Mouse (Mus musculus) forebrain, embryonic 15.5 days (tissue): ENCODE results near the gene Lfng. TPM values are rescaled to one million over a fixed set of nuclear protein-coding genes. Genes with fewer than 3 reads are reported as not detected.

Experiments used
- ATAC-seq: fragments of 200-750 bp; cut with Nextera tagmentation; replicated peaks from 2 replicates; pipeline ENCODE4 v1.8.0; 2017; ENCODE audit warnings: mild to moderate bottlenecking, moderate TSS enrichment, moderate library complexity
- H3K27ac ChIP-seq: fragments of 300-500 bp; sonication (generic); replicated peaks from 2 replicates; pipeline ENCODE4 v1.5.1; 2015; ENCODE audit warnings: mild to moderate bottlenecking, inconsistent platforms
- H3K27me3 ChIP-seq: fragments of 300-500 bp; sonication (generic); 2 replicates; pipeline ENCODE4 v1.6.1; 2015; ENCODE audit warnings: inconsistent platforms
- H3K36me3 ChIP-seq: fragments of 300-500 bp; sonication (generic); 2 replicates; pipeline ENCODE4 v1.6.1; 2015; ENCODE audit warnings: mild to moderate bottlenecking, inconsistent platforms
- H3K4me1 ChIP-seq: fragments of 300-500 bp; sonication (generic); 2 replicates; pipeline ENCODE4 v1.6.1; 2015; ENCODE audit warnings: inconsistent platforms
- H3K4me2 ChIP-seq: fragments of 300-500 bp; sonication (generic); replicated peaks from 2 replicates; pipeline ENCODE4 v1.6.1; 2015; ENCODE audit warnings: mild to moderate bottlenecking, inconsistent platforms
- H3K4me3 ChIP-seq: fragments of 300-500 bp; sonication (generic); 2 replicates; pipeline ENCODE4 v1.5.1; 2015; ENCODE audit warnings: mild to moderate bottlenecking, inconsistent platforms
- H3K9ac ChIP-seq: fragments of 300-500 bp; sonication (generic); replicated peaks from 2 replicates; pipeline ENCODE4 v1.6.1; 2015; ENCODE audit warnings: mild to moderate bottlenecking, inconsistent platforms
- H3K9me3 ChIP-seq: fragments of 300-500 bp; sonication (generic); 2 replicates; pipeline ENCODE4 v1.6.1; 2016; ENCODE audit warnings: inconsistent platforms
- WGBS: fragments of 180-500 bp; shearing (Covaris S2); methylation state at CpG from one replicate; pipeline ENCODE4 v1.1.7; 2015; ENCODE audit warnings: mixed read lengths; 5-methylcytosine and 5-hydroxymethylcytosine counted together
- polyA plus RNA-seq: library from polyadenylated mRNA; unstranded; fragments of >200 nt; fragmentation: Nextera tagmentation; extraction: Ambion mirVana; gene quantifications from 2 replicates; pipeline ENCODE4 v1.2.1, GENCODE M21; 2015

The Lfng gene
- polyA plus RNA-seq, 1 experiment from 2014 or later, result 28.8 TPM

DNA sequence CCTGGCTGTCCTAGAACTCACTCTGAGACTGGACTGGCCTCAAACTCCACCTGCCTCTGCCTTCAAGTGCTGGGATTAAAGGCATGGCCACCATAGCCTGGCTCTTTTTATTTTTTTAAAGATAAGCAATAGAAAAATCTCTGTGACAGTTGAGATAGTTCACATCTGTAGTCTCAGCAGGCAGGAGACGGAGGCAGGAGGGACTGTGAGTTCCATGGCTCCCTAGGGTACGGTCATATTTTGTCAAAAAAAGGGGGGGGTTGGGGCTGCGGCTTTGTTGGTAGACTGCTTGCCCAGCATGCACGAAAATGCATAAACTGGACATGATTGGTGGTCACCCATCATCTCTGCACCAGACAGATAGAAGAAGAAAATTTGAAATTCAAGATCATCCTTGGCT is 35.9 kb upstream of the Lfng start:
- no peak for ATAC-seq
- Histone ChIP-seq H3K9me3 (no peaks in the 10 kb centered on the region), H3K27me3 (no peaks in the 10 kb centered on the region), H3K4me1 (peaks cover 6% of the 10 kb centered on the region; the same call in 1 of the 2 replicates), H3K36me3 (no peaks in the 10 kb centered on the region), H3K4me2 (no peak overlapping the region), H3K9ac (no peak overlapping the region), H3K4me3 (no peak overlapping the region), H3K27ac (no peak overlapping the region)
- 82% methylated on average over 4 of the region's 4 CpGs for WGBS

- H3K27ac ChIP-seq, result no peak overlapping the region
- no peak overlapping the region for H3K9ac ChIP-seq
- H3K36me3 ChIP-seq, result no peaks in the 10 kb centered on the region
- WGBS, result 61% methylated on average over 10 of the region's 10 CpGs
- no peaks in the 10 kb centered on the region for H3K9me3 ChIP-seq
- no peak overlapping the region for H3K4me3 ChIP-seq
- no peak for ATAC-seq
- H3K27me3 ChIP-seq, result no peaks in the 10 kb centered on the region
- peaks cover 6% of the 10 kb centered on the region; the same call in 1 of the 2 replicates for H3K4me1 ChIP-seq
- H3K4me2 ChIP-seq, result no peak overlapping the region
Measured at GRCm38 (mm10) chr5:140571673-140572072, 35.4 kb upstream of the Lfng start.

DNA sequence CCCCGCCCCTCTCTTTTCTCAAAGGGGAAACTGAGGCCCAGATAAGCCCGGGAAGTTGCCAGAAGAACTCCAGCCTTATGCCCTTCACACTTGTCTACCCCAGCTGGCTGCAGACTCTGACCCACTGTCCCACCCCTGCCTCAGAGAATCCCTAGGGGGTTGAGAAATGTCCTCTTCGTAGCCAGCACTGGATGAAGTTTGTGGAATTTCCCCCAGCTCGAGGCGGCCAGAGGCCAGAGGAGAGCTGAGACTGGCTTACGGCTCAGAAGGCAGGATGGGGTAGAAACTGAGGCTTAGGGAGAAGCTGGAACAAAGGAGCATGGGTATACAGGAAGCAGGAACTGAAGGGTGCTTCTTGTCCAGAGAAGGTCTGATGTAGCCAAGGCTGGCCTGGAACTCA is 34.5 kb upstream of the Lfng start:
- Histone ChIP-seq H3K4me1 (peaks cover 1% of the 10 kb centered on the region; the same call in 1 of the 2 replicates), H3K4me3 (no peak overlapping the region), H3K27me3 (no peaks in the 10 kb centered on the region), H3K36me3 (no peaks in the 10 kb centered on the region), H3K4me2 (no peak overlapping the region), H3K9ac (no peak overlapping the region), H3K27ac (no peak overlapping the region), H3K9me3 (no peaks in the 10 kb centered on the region)
- 84% methylated on average over 6 of the region's 6 CpGs for WGBS
- ATAC-seq, result no peak

DNA sequence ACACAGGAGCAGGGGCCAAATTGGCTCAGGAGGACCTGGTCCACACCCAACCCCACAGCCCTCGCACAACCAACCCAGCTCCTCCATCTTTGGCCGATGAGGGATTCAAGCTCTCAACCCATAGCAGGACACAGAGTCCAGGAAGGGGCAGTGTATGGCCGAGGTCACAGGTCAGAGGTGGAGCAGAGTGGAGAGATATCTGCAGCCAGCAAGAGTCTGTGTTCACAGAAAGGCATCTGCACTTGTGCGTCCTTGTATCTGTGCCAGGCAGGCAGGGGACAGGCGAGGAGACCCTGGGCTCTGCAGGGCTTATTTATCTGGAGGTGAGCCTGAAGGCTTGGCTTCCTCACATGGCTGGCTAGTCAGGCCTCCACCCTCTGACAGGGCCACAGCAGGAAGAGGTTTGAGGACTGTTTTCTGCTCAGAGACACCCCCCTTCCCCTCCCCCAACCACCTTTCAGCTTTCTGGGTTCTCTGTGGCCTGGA is 31.7 kb upstream of the Lfng start:
- ATAC-seq, result no peak
- Histone ChIP-seq H3K4me1 (peaks cover 13% of the 10 kb centered on the region), H3K27me3 (no peaks in the 10 kb centered on the region), H3K36me3 (no peaks in the 10 kb centered on the region), H3K27ac (no peak overlapping the region), H3K4me2 (no peak overlapping the region), H3K9ac (no peak overlapping the region), H3K4me3 (no peak overlapping the region), H3K9me3 (no peaks in the 10 kb centered on the region)
- WGBS, result 70% methylated on average over 5 of the region's 5 CpGs

GRCm38 (mm10) chr5:140579221-140579620 is 27.9 kb upstream of the Lfng start:
- peaks cover 38% of the 10 kb centered on the region for H3K4me1 ChIP-seq
- 14% methylated on average over 9 of the region's 9 CpGs for WGBS
- H3K9me3 ChIP-seq, result no peaks in the 10 kb centered on the region
- H3K36me3 ChIP-seq, result no peaks in the 10 kb centered on the region
- H3K9ac ChIP-seq, result no peak overlapping the region; the same call in 1 of the 2 replicates
- no peak overlapping the region; the same call in 1 of the 2 replicates for H3K27ac ChIP-seq
- H3K4me3 ChIP-seq, result no peak overlapping the region
- no peak overlapping the region for H3K4me2 ChIP-seq
- ATAC-seq, result no peak
- H3K27me3 ChIP-seq, result no peaks in the 10 kb centered on the region

DNA sequence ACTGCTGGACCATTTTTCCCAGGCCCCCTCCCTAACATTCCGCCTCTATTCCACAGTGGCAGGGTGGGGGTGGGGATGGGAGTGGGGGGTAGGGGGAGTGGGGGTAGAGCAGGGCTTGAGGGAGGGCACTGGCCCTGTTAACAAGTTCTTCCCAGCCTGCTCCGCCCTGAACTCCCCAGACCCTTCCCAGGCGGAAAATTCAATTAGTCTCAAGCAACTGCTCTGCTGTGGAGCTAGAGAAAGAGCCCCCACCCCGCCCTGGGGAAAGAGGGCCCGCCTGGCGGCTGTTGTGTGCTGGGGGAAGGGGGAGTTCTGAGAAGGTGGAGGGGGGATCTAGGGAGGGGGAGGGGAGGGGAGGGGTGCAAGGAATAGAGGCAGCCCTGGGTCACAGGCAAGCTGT is 27.3 kb upstream of the Lfng start:
- Histone ChIP-seq H3K4me3 (no peak overlapping the region), H3K4me2 (no peak overlapping the region), H3K27ac (no peak overlapping the region; the same call in 1 of the 2 replicates), H3K27me3 (no peaks in the 10 kb centered on the region), H3K9ac (no peak overlapping the region), H3K36me3 (no peaks in the 10 kb centered on the region), H3K4me1 (peaks cover 38% of the 10 kb centered on the region), H3K9me3 (no peaks in the 10 kb centered on the region)
- peak; percentile 41 for ATAC-seq
- 7% methylated on average over 6 of the region's 6 CpGs for WGBS

- no peak for ATAC-seq
- no peak overlapping the region for H3K9ac ChIP-seq
- 19% methylated on average over 5 of the region's 5 CpGs for WGBS
- no peaks in the 10 kb centered on the region for H3K36me3 ChIP-seq
- H3K27ac ChIP-seq, result no peak overlapping the region
- no peak overlapping the region for H3K4me2 ChIP-seq
- no peak overlapping the region for H3K4me3 ChIP-seq
- H3K27me3 ChIP-seq, result no peaks in the 10 kb centered on the region
- H3K9me3 ChIP-seq, result no peaks in the 10 kb centered on the region
- H3K4me1 ChIP-seq, result peaks cover 39% of the 10 kb centered on the region
Measured at GRCm38 (mm10) chr5:140581569-140581968, 25.6 kb upstream of the Lfng start.

- Histone ChIP-seq H3K9me3 (no peaks in the 10 kb centered on the region), H3K9ac (no peak overlapping the region), H3K4me1 (peaks cover 42% of the 10 kb centered on the region), H3K27me3 (no peaks in the 10 kb centered on the region), H3K27ac (peak overlapping the region; percentile 59), H3K4me3 (no peak overlapping the region), H3K36me3 (no peaks in the 10 kb centered on the region), H3K4me2 (no peak overlapping the region)
- WGBS, result 17% methylated on average over 8 of the region's 8 CpGs
- ATAC-seq, result peak; percentile 18; the same call in 1 of the 2 replicates
Measured at GRCm38 (mm10) chr5:140582995-140583731, 24.0 kb upstream of the Lfng start.

DNA sequence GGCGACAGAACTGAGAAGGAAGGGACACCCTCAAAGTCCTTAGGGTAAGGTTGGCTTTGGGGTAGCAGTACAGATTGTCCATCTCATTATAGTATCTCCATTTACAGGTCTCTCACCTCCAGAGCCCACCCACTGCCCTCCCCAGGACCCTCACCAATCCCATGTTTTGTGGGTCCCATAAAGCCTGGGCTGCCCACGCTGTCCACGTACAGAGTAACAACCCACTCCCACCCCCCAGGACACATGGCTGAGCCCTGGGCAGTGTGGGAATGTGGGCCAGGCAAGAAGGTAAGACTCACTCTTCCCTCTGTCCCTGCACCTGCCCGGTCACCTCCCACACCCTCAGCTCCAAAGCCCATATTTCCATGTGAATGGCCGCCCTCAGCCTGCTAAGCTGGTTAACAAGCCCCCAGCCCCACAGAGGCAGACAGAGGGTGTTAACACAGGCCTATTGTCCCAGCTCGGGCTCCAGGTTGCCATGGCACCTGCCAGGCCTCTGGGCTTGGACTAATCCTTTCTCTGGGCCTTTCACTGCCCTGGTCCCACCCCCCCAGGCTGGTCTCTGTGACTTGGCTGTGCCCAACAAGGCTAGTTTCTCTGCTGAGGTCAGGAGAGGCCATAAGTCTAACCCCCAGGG is 23.3 kb upstream of the Lfng start:
- H3K27ac ChIP-seq, result peak overlapping the region; percentile 59
- WGBS, result 6% methylated on average over 6 of the region's 6 CpGs
- ATAC-seq, result peak; percentile 79
- H3K4me1 ChIP-seq, result peaks cover 42% of the 10 kb centered on the region
- H3K36me3 ChIP-seq, result no peaks in the 10 kb centered on the region
- H3K9ac ChIP-seq, result no peak overlapping the region
- H3K9me3 ChIP-seq, result no peaks in the 10 kb centered on the region
- no peaks in the 10 kb centered on the region for H3K27me3 ChIP-seq
- H3K4me3 ChIP-seq, result no peak overlapping the region
- H3K4me2 ChIP-seq, result no peak overlapping the region

DNA sequence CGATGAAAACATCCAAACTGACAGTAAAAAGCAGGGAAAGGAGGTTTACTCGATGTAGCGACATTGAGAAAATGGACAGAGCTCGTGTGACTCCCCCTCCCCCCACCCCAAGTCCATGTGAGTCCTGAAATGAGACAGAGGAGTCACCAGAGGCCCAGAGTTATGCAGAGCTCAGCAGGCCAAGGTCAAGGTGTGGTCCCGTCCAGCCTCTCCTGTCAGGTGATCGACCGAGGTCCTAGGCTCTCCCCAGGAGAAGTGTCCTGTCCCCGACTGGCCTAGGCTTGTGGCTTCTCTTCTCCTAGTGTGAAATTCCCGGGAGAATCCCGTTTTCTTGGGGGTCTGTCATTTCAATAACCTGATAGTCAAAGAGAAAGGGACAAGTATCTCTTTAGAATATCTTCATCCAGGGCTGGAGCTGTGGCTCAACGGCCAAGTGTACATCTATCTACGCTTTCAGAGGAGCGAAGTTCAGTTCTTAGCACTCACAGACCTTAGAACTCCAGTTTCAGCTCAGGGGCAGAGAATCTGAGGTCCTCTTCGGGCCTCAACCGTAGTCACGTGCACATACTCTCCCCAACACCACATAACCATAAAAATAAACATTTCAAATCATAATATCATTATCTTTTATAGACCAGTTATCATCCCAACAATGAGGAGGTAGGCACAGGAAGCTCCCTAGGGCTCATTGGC is 17.9 kb upstream of the Lfng start:
- no peak for ATAC-seq
- WGBS, result 92% methylated on average over 16 of the region's 16 CpGs
- H3K4me3 ChIP-seq, result no peak overlapping the region
- H3K36me3 ChIP-seq, result no peaks in the 10 kb centered on the region
- H3K4me1 ChIP-seq, result peaks cover 5% of the 10 kb centered on the region
- H3K27ac ChIP-seq, result no peak overlapping the region
- no peaks in the 10 kb centered on the region for H3K27me3 ChIP-seq
- H3K4me2 ChIP-seq, result no peak overlapping the region
- H3K9me3 ChIP-seq, result no peaks in the 10 kb centered on the region
- H3K9ac ChIP-seq, result no peak overlapping the region

GRCm38 (mm10) chr5:140594846-140595245 is 12.3 kb upstream of the Lfng start:
- Histone ChIP-seq H3K4me2 (no peak overlapping the region), H3K27ac (no peak overlapping the region), H3K27me3 (no peaks in the 10 kb centered on the region), H3K36me3 (no peaks in the 10 kb centered on the region), H3K9me3 (no peaks in the 10 kb centered on the region), H3K4me3 (no peak overlapping the region), H3K9ac (no peak overlapping the region), H3K4me1 (no peaks in the 10 kb centered on the region)
- ATAC-seq, result no peak
- WGBS, result 63% methylated on average over 5 of the region's 5 CpGs

DNA sequence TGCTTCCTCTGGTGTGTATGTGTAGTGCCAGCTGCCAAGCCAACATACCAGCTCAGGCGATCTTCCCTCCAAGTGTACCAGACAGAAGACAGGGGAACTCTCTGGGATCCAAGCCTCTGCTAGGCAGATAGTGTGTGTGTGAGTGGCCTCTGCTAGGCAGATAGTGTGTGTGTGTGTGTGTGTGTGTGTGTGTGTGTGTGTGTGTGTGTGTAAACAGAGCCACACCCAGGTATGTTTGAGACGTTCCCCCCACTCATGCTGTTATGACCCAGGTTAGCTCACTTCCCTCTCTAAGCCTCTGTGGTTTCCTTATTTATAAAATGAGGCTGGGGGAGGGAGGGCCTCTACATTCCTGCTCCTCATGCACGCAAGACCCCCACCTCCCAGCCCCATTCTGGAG is 10.7 kb upstream of the Lfng start:
- no peaks in the 10 kb centered on the region for H3K27me3 ChIP-seq
- no peak overlapping the region for H3K27ac ChIP-seq
- 72% methylated on average over 3 of the region's 3 CpGs for WGBS
- H3K4me3 ChIP-seq, result no peak overlapping the region
- ATAC-seq, result no peak
- H3K9me3 ChIP-seq, result no peaks in the 10 kb centered on the region
- H3K4me1 ChIP-seq, result no peaks in the 10 kb centered on the region
- no peak overlapping the region for H3K9ac ChIP-seq
- no peak overlapping the region for H3K4me2 ChIP-seq
- H3K36me3 ChIP-seq, result no peaks in the 10 kb centered on the region
